Mouse (Mus musculus): Measurements from ENCODE around the gene Lgmn.
A peak's percentile ranks its signal among the peaks of the same experiment; 100 is the strongest.

- TF ChIP-seq CTCF (IDR thresholded peaks at IDR 0.05; ENCODE audit: extremely low read depth, insufficient read depth, low read length), result peak; percentile 60
- no peak for TF ChIP-seq POLR2A (IDR thresholded peaks at IDR 0.05; ENCODE audit: extremely low read depth, insufficient read depth, low read length)
Observed at GRCm38 (mm10) chr12:102391982-102392381, 47.6 kb downstream of the Lgmn start.

All from cortical plate, adult 2 months (tissue).